Mouse (Mus musculus): ENCODE data around the gene Pknox2.

Gene Pknox2

GRCm38 (mm10) chr9:36873796-36874195 lies 273.4 kb downstream of the Pknox2 start:
- DNase-seq: no peak

GRCm38 (mm10) chr9:36870263-36870662 lies 276.9 kb downstream of the Pknox2 start:
- no peak for DNase-seq

GRCm38 (mm10) chr9:36868662-36869061 lies 278.5 kb downstream of the Pknox2 start:
- no peak for DNase-seq

GRCm38 (mm10) chr9:36864862-36865813 lies 282.1 kb downstream of the Pknox2 start:
- DNase-seq: no peak

GRCm38 (mm10) chr9:36863694-36864093 lies 283.5 kb downstream of the Pknox2 start:
- DNase-seq: no peak

GRCm38 (mm10) chr9:36862576-36862975 lies 284.6 kb downstream of the Pknox2 start:
- DNase-seq: no peak

- no peak for DNase-seq
Observed at GRCm38 (mm10) chr9:36858677-36859076, 288.5 kb downstream of the Pknox2 start.

- no peak for DNase-seq
Observed at GRCm38 (mm10) chr9:36857476-36858117, 289.6 kb downstream of the Pknox2 start.

- DNase-seq: no peak
Observed at GRCm38 (mm10) chr9:36856351-36856750, 290.9 kb downstream of the Pknox2 start.

GRCm38 (mm10) chr9:36852175-36852574 lies 295.0 kb downstream of the Pknox2 start:
- no peak for DNase-seq

GRCm38 (mm10) chr9:36850091-36850490 lies 297.1 kb downstream of the Pknox2 start:
- no peak for DNase-seq

- no peak for DNase-seq
Observed at GRCm38 (mm10) chr9:36848661-36849060, 298.5 kb downstream of the Pknox2 start.

GRCm38 (mm10) chr9:36846346-36846745 lies 300.9 kb downstream of the Pknox2 start:
- DNase-seq: no peak
